Mouse (Mus musculus) urinary bladder, adult 2 months (tissue): ENCODE results near the gene Stx8. TPM values are rescaled to one million over a fixed set of nuclear protein-coding genes. Genes with fewer than 3 reads are reported as not detected.

Experiments
- DNase-seq: peaks from one replicate; pipeline ENCODE4 v3.0.0; 2022; ENCODE audit warnings: low spot score
- polyA plus RNA-seq: library from polyadenylated mRNA; depleted of rRNA; stranded (reverse); fragments of >200 nt; gene quantifications from 2 replicates; pipeline ENCODE4 v1.2.3, GENCODE M21; 2012

Stx8 gene
- polyA plus RNA-seq, 1 experiment = 43.6 TPM

- no peak for DNase-seq
These were observed 179.8 kb downstream of the Stx8 start for GRCm38 (mm10) chr11:68145586-68146455.

GRCm38 (mm10) chr11:68146456-68146851 lies 180.5 kb downstream of the Stx8 start:
- DNase-seq = no peak

- DNase-seq = no peak
These were observed 184.9 kb downstream of the Stx8 start for GRCm38 (mm10) chr11:68150938-68151337.

GRCm38 (mm10) chr11:68155821-68156220 lies 189.8 kb downstream of the Stx8 start:
- DNase-seq = no peak

- no peak for DNase-seq
These were observed 192.2 kb downstream of the Stx8 start for GRCm38 (mm10) chr11:68158166-68158565.

- DNase-seq = no peak
These were observed 193.9 kb downstream of the Stx8 start for GRCm38 (mm10) chr11:68159867-68160266.

GRCm38 (mm10) chr11:68164408-68164807 lies 198.4 kb downstream of the Stx8 start:
- no peak for DNase-seq

- no peak for DNase-seq
These were observed 202.4 kb downstream of the Stx8 start for GRCm38 (mm10) chr11:68168427-68168826.

GRCm38 (mm10) chr11:68171973-68172647 lies 206.1 kb downstream of the Stx8 start:
- no peak for DNase-seq

- DNase-seq = no peak
These were observed 206.7 kb downstream of the Stx8 start for GRCm38 (mm10) chr11:68172648-68173045.

GRCm38 (mm10) chr11:68176550-68176949 lies 210.6 kb downstream of the Stx8 start:
- DNase-seq = no peak

GRCm38 (mm10) chr11:68177415-68177814 lies 211.4 kb downstream of the Stx8 start:
- no peak for DNase-seq

- no peak for DNase-seq
These were observed 219.7 kb downstream of the Stx8 start for GRCm38 (mm10) chr11:68185647-68186046.

GRCm38 (mm10) chr11:68187242-68187641 lies 221.2 kb downstream of the Stx8 start:
- DNase-seq = no peak

- no peak for DNase-seq
These were observed 222.8 kb downstream of the Stx8 start for GRCm38 (mm10) chr11:68188695-68189201.

- no peak for DNase-seq
These were observed 224.9 kb downstream of the Stx8 start for GRCm38 (mm10) chr11:68190849-68191248.

GRCm38 (mm10) chr11:68195168-68195567 lies 229.2 kb downstream of the Stx8 start:
- no peak for DNase-seq

GRCm38 (mm10) chr11:68195693-68196176 lies 229.7 kb downstream of the Stx8 start:
- DNase-seq = no peak

- DNase-seq = no peak
These were observed 230.6 kb downstream of the Stx8 start for GRCm38 (mm10) chr11:68196566-68196965.

- DNase-seq = no peak
These were observed 231.5 kb downstream of the Stx8 start for GRCm38 (mm10) chr11:68197471-68197870.

GRCm38 (mm10) chr11:68198696-68199095 lies 232.7 kb downstream of the Stx8 start:
- DNase-seq = no peak

GRCm38 (mm10) chr11:68199103-68199502 lies 233.1 kb downstream of the Stx8 start:
- DNase-seq = no peak
